Mouse (Mus musculus): ENCODE measurements around the gene Scamp3. TPM values are rescaled to one million over a fixed set of nuclear protein-coding genes. Genes with fewer than 3 reads are reported as not detected.

Scamp3 gene
- total and polyA plus RNA-seq, 3 experiments, result 101 to 287 TPM; not detected in 1

- Histone ChIP-seq H3K9ac (ENCODE audit: control insufficient read depth, low read depth, low read length, poor library complexity, severe bottlenecking) (no peak overlapping the region), H3K4me3 (ENCODE audit: control insufficient read depth in 1 of 2, insufficient read depth in 1 of 2, low read depth in 2 of 2, low read length in 2 of 2) (no peak overlapping the region), H3K36me3 (ENCODE audit: control insufficient read depth in 1 of 2, insufficient read depth in 2 of 2, low read length in 2 of 2) (peaks cover 0 to 14% of the 10 kb centered on the region in 2 experiments; a peak in 2 of 4 replicates), H3K79me2 (ENCODE audit: control insufficient read depth, insufficient read depth, low read length, poor library complexity) (no peaks in the 10 kb centered on the region), H3K27me3 (ENCODE audit: control insufficient read depth in 1 of 2, insufficient read depth in 2 of 2, low read length in 2 of 2) (no peaks in the 10 kb centered on the region), H3K27ac (ENCODE audit: control insufficient read depth, low read depth, low read length) (no peak overlapping the region), H3K9me3 (replicated peaks; ENCODE audit: insufficient read depth, low read length) (no peaks in the 10 kb centered on the region), H3K4me1 (ENCODE audit: control insufficient read depth in 1 of 2, insufficient read depth in 2 of 2, low read length in 2 of 2) (peaks cover 7 to 26% of the 10 kb centered on the region in 2 experiments)
- no peak for DNase-seq (ENCODE audit: low read depth, low spot score)
- no peak for TF ChIP-seq ETS1 (IDR thresholded peaks at IDR 0.05; ENCODE audit: low read depth, low read length)
- TF ChIP-seq POLR2AphosphoS2 (IDR thresholded peaks at IDR 0.05; ENCODE audit: low read length), result no peak
- TF ChIP-seq GABPA (IDR thresholded peaks at IDR 0.05; ENCODE audit: low read depth, low read length), result no peak
- TF ChIP-seq UBTF (IDR thresholded peaks at IDR 0.05; ENCODE audit: borderline replicate concordance, insufficient read depth, low read depth, low read length), result no peak
- TF ChIP-seq ZKSCAN1 (IDR thresholded peaks at IDR 0.05; ENCODE audit: low read depth, low read length), result no peak
- no peak for TF ChIP-seq JUND (IDR thresholded peaks at IDR 0.05; ENCODE audit: low read depth, low read length)
- TF ChIP-seq E2F4 (IDR thresholded peaks at IDR 0.05; ENCODE audit: borderline replicate concordance, low read depth, low read length), result no peak
- TF ChIP-seq BHLHE40 (IDR thresholded peaks at IDR 0.05; ENCODE audit: borderline replicate concordance, low read depth, low read length), result no peak
- no peak for TF ChIP-seq RAD21 (IDR thresholded peaks at IDR 0.05; ENCODE audit: low read depth, low read length)
- no peak for TF ChIP-seq TAL1 (IDR thresholded peaks at IDR 0.05; ENCODE audit: low read length)
- no peak for TF ChIP-seq TBP (IDR thresholded peaks at IDR 0.05; ENCODE audit: low read depth, low read length)
- TF ChIP-seq POLR2AphosphoS5 (IDR thresholded peaks at IDR 0.05; ENCODE audit: borderline replicate concordance, low read depth, low read length), result no peak
- no peak for TF ChIP-seq ZMIZ1 (IDR thresholded peaks at IDR 0.05; ENCODE audit: low read depth, low read length)
- no peak for TF ChIP-seq USF1 (IDR thresholded peaks at IDR 0.05; ENCODE audit: low read depth, low read length)
- no peak for TF ChIP-seq MYB (IDR thresholded peaks at IDR 0.05; ENCODE audit: low read depth, low read length)
- no peak for TF ChIP-seq MAZ (IDR thresholded peaks at IDR 0.05; ENCODE audit: low read depth, low read length)
- TF ChIP-seq ZC3H11A (IDR thresholded peaks at IDR 0.05; ENCODE audit: low read depth, low read length), result no peak
Measured at GRCm38 (mm10) chr3:89230561-89230960, 53.3 kb downstream of the Scamp3 start.

GRCm38 (mm10) chr3:89231345-89231744 lies 54.1 kb downstream of the Scamp3 start:
- TF ChIP-seq MAZ (IDR thresholded peaks at IDR 0.05; ENCODE audit: low read depth, low read length) (no peak), MAFK (IDR thresholded peaks at IDR 0.05; ENCODE audit: borderline replicate concordance, low read depth, low read length) (no peak), MEF2A (IDR thresholded peaks at IDR 0.05; ENCODE audit: extremely low read depth, insufficient replicate concordance, low read depth, low read length, poor library complexity, severe bottlenecking) (no peak), ELF1 (IDR thresholded peaks at IDR 0.05; ENCODE audit: low read depth, low read length) (no peak), TAL1 (IDR thresholded peaks at IDR 0.05; ENCODE audit: low read length) (no peak), CHD2 (IDR thresholded peaks at IDR 0.05; ENCODE audit: low read length) (no peak), ZNF384 (IDR thresholded peaks at IDR 0.05; ENCODE audit: low read depth, low read length) (no peak), ZMIZ1 (IDR thresholded peaks at IDR 0.05; ENCODE audit: low read depth, low read length) (no peak), USF2 (IDR thresholded peaks at IDR 0.05; ENCODE audit: borderline replicate concordance in 1 of 2, insufficient read depth in 1 of 2, low read depth in 1 of 2, low read length in 2 of 2) (no peak), E2F4 (IDR thresholded peaks at IDR 0.05; ENCODE audit: borderline replicate concordance, low read depth, low read length) (no peak), ZC3H11A (IDR thresholded peaks at IDR 0.05; ENCODE audit: low read depth, low read length) (no peak), CHD1 (IDR thresholded peaks at IDR 0.05; ENCODE audit: low read depth, low read length) (no peak), GATA1 (IDR thresholded peaks at IDR 0.05; ENCODE audit: low read depth, low read length) (no peak), CTCF (IDR thresholded peaks at IDR 0.05 in 2 of 3, conservative IDR thresholded peaks at IDR 0.05 in 1 of 3; ENCODE audit: control insufficient read depth in 1 of 3, insufficient read depth in 1 of 3, low read depth in 2 of 3, low read length in 3 of 3, poor library complexity in 1 of 3, severe bottlenecking in 1 of 3) (no peak), POLR2AphosphoS5 (IDR thresholded peaks at IDR 0.05; ENCODE audit: borderline replicate concordance, low read depth, low read length) (no peak), ETS1 (IDR thresholded peaks at IDR 0.05; ENCODE audit: low read depth, low read length) (no peak), EP300 (IDR thresholded peaks at IDR 0.05; ENCODE audit: low read depth in 1 of 2, low read length in 2 of 2) (no peak)
- H3K27me3 ChIP-seq (ENCODE audit: control insufficient read depth in 1 of 2, insufficient read depth in 2 of 2, low read length in 2 of 2), result no peaks in the 10 kb centered on the region

More at GRCm38 (mm10) chr3:89231345-89231744, 54.1 kb downstream of the Scamp3 start:
- DNase-seq (ENCODE audit: low read depth, low spot score), result no peak
- no peaks in the 10 kb centered on the region for H3K79me2 ChIP-seq (ENCODE audit: control insufficient read depth, insufficient read depth, low read length, poor library complexity)
- H3K4me1 ChIP-seq (ENCODE audit: control insufficient read depth in 1 of 2, insufficient read depth in 2 of 2, low read length in 2 of 2), result peaks cover 7 to 26% of the 10 kb centered on the region in 2 experiments
- no peak overlapping the region for H3K27ac ChIP-seq (ENCODE audit: control insufficient read depth, low read depth, low read length)
- peaks cover 0 to 14% of the 10 kb centered on the region in 2 experiments; a peak in 2 of 4 replicates for H3K36me3 ChIP-seq (ENCODE audit: control insufficient read depth in 1 of 2, insufficient read depth in 2 of 2, low read length in 2 of 2)
- no peak overlapping the region for H3K9ac ChIP-seq (ENCODE audit: control insufficient read depth, low read depth, low read length, poor library complexity, severe bottlenecking)
- H3K9me3 ChIP-seq (replicated peaks; ENCODE audit: insufficient read depth, low read length), result no peaks in the 10 kb centered on the region
- no peak overlapping the region for H3K4me3 ChIP-seq (ENCODE audit: control insufficient read depth in 1 of 2, insufficient read depth in 1 of 2, low read depth in 2 of 2, low read length in 2 of 2)
